Mouse (Mus musculus): ENCODE data around the gene Gm21312. TPM values are rescaled to one million over a fixed set of nuclear protein-coding genes. Genes with fewer than 3 reads are reported as not detected.
"Not testable (repeated sequence)": the region's sequence is repeated elsewhere in the genome, so short reads cannot be mapped to it uniquely, and the experiment has no call there.

Gene Gm21312
- total RNA-seq (2017): not detected in 3 replicates

DNA sequence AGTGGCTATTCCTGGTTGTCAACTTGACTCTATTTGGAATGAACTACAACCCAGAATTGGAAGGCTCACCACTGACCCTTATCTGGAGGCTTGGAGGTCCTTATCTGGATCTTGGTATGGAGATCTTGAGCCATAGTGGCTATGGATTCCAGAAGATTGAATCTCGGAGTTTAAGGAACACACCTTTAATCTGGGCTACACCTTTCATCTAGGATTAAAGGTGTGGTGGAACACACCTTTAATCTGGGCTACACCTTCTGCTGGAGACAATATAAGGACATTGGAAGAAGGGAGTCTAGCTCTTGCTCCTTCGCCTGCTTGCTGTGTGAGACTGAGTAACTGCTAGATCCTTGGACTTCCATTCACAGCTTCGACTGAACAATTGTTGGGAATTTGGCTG, at the start of gene Gm21312:
Gene Gm21312, plus strand, starts transcription at position 301 of the 400 bp plus-strand sequence.
- not testable (repeated sequence) for ATAC-seq (replicated peaks; ENCODE audit: insufficient number of reproducible peaks, low FRiP score, low TSS enrichment, poor library complexity, severe bottlenecking)

DNA sequence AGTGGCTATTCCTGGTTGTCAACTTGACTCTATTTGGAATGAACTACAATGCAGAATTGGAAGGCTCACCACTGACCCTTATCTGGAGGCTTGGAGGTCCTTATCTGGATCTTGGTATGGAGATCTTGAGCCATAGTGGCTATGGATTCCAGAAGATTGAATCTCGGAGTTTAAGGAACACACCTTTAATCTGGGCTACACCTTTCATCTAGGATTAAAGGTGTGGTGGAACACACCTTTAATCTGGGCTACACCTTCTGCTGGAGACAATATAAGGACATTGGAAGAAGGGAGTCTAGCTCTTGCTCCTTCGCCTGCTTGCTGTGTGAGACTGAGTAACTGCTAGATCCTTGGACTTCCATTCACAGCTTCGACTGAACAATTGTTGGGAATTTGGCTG, 34.1 kb upstream of the Gm21312 start, which contains the start of gene Gm21293:
Gene Gm21293, plus strand, starts transcription at position 301 of the 400 bp plus-strand sequence.
- ATAC-seq (replicated peaks; ENCODE audit: insufficient number of reproducible peaks, low FRiP score, low TSS enrichment, poor library complexity, severe bottlenecking): not testable (repeated sequence)

DNA sequence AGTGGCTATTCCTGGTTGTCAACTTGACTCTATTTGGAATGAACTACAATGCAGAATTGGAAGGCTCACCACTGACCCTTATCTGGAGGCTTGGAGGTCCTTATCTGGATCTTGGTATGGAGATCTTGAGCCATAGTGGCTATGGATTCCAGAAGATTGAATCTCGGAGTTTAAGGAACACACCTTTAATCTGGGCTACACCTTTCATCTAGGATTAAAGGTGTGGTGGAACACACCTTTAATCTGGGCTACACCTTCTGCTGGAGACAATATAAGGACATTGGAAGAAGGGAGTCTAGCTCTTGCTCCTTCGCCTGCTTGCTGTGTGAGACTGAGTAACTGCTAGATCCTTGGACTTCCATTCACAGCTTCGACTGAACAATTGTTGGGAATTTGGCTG, 25.6 kb upstream of the Gm21312 start, which contains the start of gene Gm6763:
Gene Gm6763, plus strand, starts transcription at position 301 of the 400 bp plus-strand sequence.
- ATAC-seq (replicated peaks; ENCODE audit: insufficient number of reproducible peaks, low FRiP score, low TSS enrichment, poor library complexity, severe bottlenecking): not testable (repeated sequence)

DNA sequence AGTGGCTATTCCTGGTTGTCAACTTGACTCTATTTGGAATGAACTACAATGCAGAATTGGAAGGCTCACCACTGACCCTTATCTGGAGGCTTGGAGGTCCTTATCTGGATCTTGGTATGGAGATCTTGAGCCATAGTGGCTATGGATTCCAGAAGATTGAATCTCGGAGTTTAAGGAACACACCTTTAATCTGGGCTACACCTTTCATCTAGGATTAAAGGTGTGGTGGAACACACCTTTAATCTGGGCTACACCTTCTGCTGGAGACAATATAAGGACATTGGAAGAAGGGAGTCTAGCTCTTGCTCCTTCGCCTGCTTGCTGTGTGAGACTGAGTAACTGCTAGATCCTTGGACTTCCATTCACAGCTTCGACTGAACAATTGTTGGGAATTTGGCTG, 17.1 kb upstream of the Gm21312 start, which contains the start of gene Gm8764:
Gene Gm8764, plus strand, starts transcription at position 301 of the 400 bp plus-strand sequence.
- not testable (repeated sequence) for ATAC-seq (replicated peaks; ENCODE audit: insufficient number of reproducible peaks, low FRiP score, low TSS enrichment, poor library complexity, severe bottlenecking)

DNA sequence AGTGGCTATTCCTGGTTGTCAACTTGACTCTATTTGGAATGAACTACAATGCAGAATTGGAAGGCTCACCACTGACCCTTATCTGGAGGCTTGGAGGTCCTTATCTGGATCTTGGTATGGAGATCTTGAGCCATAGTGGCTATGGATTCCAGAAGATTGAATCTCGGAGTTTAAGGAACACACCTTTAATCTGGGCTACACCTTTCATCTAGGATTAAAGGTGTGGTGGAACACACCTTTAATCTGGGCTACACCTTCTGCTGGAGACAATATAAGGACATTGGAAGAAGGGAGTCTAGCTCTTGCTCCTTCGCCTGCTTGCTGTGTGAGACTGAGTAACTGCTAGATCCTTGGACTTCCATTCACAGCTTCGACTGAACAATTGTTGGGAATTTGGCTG, 8.6 kb upstream of the Gm21312 start, which contains the start of gene Gm21304:
Gene Gm21304, plus strand, starts transcription at position 301 of the 400 bp plus-strand sequence.
- not testable (repeated sequence) for ATAC-seq (replicated peaks; ENCODE audit: insufficient number of reproducible peaks, low FRiP score, low TSS enrichment, poor library complexity, severe bottlenecking)

DNA sequence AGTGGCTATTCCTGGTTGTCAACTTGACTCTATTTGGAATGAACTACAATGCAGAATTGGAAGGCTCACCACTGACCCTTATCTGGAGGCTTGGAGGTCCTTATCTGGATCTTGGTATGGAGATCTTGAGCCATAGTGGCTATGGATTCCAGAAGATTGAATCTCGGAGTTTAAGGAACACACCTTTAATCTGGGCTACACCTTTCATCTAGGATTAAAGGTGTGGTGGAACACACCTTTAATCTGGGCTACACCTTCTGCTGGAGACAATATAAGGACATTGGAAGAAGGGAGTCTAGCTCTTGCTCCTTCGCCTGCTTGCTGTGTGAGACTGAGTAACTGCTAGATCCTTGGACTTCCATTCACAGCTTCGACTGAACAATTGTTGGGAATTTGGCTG, 8.4 kb downstream of the Gm21312 start, which contains the start of gene Gm20765:
Gene Gm20765, plus strand, starts transcription at position 301 of the 400 bp plus-strand sequence.
- not testable (repeated sequence) for ATAC-seq (replicated peaks; ENCODE audit: insufficient number of reproducible peaks, low FRiP score, low TSS enrichment, poor library complexity, severe bottlenecking)

DNA sequence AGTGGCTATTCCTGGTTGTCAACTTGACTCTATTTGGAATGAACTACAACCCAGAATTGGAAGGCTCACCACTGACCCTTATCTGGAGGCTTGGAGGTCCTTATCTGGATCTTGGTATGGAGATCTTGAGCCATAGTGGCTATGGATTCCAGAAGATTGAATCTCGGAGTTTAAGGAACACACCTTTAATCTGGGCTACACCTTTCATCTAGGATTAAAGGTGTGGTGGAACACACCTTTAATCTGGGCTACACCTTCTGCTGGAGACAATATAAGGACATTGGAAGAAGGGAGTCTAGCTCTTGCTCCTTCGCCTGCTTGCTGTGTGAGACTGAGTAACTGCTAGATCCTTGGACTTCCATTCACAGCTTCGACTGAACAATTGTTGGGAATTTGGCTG, 16.9 kb downstream of the Gm21312 start, which contains the start of gene Gm4340:
Gene Gm4340, plus strand, starts transcription at position 301 of the 400 bp plus-strand sequence.
- not testable (repeated sequence) for ATAC-seq (replicated peaks; ENCODE audit: insufficient number of reproducible peaks, low FRiP score, low TSS enrichment, poor library complexity, severe bottlenecking)

DNA sequence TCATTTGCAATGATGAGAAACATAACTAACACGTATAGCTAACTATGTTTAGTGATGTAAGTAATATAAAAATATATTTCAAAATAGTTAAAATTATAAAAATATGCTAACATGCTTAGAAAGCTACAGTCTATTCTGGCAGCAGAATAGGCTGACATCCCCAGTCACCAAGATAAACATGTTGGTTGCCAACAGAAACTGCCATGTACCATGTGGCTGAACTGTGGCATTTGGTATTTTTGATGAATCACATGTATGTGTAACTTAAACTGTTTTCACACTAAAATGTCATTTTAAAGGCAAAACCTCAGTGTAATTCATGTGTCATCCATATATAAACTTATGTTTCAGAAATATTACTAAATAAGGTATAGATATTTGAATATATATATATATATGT, 32.8 kb downstream of the Gm21312 start:
- no peak for ATAC-seq (replicated peaks; ENCODE audit: insufficient number of reproducible peaks, low FRiP score, low TSS enrichment, poor library complexity, severe bottlenecking)

DNA sequence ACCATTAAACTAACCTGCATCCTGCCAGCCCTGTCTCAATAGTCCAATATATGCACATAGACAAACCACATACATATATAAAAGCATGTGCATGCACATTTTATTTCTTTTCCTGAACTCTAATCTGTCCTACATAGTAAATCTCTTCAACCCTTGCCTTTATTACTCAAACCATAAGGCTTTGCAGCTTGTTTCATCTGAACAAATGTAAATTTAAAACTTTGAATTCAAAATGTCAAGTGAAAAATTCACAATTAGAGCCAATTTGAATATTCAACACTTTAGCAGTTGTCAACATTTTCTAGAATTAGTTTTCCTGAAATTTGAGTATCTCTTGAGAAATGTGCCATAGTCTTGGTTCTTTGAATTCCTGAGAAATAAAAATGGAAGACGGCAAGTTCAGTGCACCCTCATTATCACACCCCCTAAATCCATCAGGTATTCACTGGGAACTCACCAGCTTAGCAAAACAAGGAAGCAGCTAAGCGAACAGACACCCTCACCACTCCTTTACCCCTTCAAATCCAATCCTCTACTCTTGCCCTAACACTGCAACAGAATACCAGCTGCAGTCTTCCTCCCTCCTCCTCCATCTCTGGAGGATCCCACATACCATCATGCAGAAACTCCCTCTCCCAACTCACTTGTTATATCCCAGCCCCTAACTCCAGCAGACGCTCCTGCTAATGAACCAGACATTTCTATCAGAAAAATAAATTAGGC, 33.6 kb downstream of the Gm21312 start:
- ATAC-seq (replicated peaks; ENCODE audit: insufficient number of reproducible peaks, low FRiP score, low TSS enrichment, poor library complexity, severe bottlenecking): no peak

DNA sequence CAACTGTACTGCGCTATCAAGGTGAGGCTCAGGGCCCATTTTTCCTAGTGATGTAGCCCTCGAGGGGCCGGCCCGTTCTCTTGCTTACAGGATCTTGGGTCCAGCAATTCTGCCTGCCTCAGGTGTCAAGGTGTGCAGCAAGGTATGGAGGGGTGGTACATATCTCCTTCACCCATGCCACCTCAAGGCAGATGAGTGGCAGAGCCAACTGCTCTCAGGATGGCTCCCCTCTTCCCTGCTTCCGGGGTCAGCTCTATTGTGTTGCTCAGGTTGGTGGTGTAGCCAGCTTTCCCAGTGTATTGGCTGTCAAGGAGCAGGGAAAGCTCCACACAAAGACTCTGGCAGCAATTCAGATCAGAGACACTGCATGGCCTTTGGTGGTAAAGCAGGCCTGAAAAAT, 37.7 kb downstream of the Gm21312 start:
- ATAC-seq (replicated peaks; ENCODE audit: insufficient number of reproducible peaks, low FRiP score, low TSS enrichment, poor library complexity, severe bottlenecking): no peak; the same call in 1 of the 2 replicates

DNA sequence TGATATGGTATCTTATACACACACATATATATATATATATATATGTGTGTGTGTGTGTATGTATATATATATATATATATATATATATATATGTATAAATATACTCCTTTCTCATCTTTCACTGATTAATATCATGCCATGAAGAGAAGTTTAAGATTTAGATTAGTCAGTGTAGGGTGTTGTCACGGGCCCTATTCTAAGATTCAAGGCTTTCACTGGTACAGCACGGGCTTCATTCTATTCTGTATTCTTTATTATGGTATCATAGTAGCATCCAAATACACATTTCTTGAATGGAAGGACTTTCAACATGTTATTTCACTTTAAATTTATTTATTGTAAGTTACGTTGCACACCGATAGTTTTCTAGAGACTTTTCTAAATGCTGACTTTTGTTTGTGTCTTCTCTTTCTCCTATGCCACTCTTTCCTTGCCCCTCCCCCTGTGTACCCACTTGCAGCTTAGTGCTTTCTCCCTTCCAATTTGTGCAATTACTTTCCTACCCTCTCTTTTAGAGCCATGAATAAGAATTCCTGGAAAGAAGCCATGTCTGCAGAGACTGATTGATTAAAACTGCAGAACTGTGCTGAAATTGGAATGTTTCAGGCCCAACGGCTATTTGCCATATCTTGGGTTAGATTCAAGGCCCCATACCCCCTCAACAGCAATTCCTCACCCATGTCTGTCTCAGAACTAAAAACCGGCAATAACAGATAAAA, 43.6 kb downstream of the Gm21312 start:
- no peak for ATAC-seq (replicated peaks; ENCODE audit: insufficient number of reproducible peaks, low FRiP score, low TSS enrichment, poor library complexity, severe bottlenecking)

Other genes with a start within 250 kb of the Gm21312 start
- not detected in 3 replicates for gene Gm21293, start 34.0 kb upstream of the Gm21312 start, total RNA-seq (2017)
- not detected in 3 replicates for gene Gm6763, start 25.5 kb upstream of the Gm21312 start, total RNA-seq (2017)
- gene Gm8764, start 17.0 kb upstream of the Gm21312 start, total RNA-seq (2017): not detected in 3 replicates
- not detected in 3 replicates for gene Gm21304, start 8.5 kb upstream of the Gm21312 start, total RNA-seq (2017)
- not detected in 3 replicates for gene Gm20765, start 8.5 kb downstream of the Gm21312 start, total RNA-seq (2017)
- not detected in 3 replicates for gene Gm4340, start 17.0 kb downstream of the Gm21312 start, total RNA-seq (2017)